Mouse (Mus musculus): ENCODE results near the gene Ccdc122.
"Not testable (repeated sequence)": the region's sequence is repeated elsewhere in the genome, so short reads cannot be mapped to it uniquely, and the experiment has no call there.

Ccdc122 gene

DNA sequence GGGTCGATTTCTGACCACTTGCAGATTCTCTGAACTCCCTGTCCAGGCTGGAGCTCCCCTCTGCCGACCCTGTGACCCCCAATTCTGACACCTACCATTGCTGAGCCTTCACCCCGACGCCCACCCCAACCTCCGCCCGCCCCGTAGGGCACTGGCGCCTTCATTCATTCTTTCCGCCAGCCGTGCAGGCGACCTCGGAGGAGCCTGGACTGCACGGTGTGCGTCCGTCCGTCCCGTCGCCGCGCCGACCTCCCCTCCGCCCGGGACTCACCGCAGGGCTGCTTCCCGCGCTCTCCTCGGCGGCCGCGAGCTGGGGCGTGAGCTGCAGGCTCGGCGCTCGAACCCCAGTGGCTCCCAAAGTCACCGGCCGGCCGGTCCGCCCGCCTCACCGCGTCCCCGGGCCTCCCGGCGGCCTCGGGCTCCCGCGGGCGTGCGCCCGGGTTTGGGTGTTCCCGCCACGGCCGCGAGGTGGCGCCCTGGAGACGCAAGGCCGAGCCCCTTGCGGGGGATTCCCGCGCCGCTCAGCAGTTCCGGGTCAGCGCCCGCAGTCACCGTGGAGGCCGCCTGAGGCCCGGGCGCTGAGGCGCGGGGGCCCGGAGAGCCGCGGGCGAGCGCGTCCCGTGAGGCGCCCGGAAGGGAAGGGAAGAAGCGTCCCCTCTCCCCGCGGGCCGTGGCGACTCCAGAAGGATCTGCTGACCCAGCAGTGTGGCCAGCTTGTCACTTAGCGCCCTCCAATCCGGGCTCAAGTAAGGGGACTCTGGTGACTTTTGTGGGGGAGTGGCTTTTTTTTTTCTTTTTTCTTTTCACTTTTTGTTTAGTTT, at the start of gene Ccdc122, which contains the start of gene Lacc1:
Gene Ccdc122 (plus strand): TSS at position 547 of the 821 bp plus-strand sequence.
Gene Lacc1 (minus strand): TSS at position 679 of the 821 bp plus-strand sequence.
- DNase-seq (ENCODE audit: extremely low spot score, low spot score) = peak; percentile 88

- not testable (repeated sequence) for DNase-seq (ENCODE audit: extremely low spot score, low spot score)
Observed at GRCm38 (mm10) chr14:76990351-76990750, 46.2 kb upstream of the Ccdc122 start.

DNA sequence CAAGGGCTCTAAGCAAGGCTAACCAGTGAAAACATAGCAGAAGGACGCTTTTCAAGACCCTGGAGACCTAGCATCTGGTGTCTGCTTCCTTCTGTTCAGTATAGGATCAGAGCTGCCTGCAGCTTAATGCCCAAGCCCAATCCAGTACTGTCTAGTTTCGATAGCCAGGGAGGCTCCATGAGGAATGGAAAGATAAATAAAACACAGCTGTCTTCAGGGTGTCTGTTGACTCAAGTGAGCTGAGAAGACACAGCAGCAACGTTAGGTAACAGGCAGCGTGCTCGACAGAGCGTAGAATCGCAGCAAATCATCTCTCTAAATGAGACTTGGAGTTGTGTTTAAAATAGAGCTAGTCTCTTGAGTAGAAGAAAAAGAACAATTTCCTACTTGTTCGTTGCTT, 31.8 kb upstream of the Ccdc122 start:
- DNase-seq (ENCODE audit: extremely low spot score, low spot score) = no peak

DNA sequence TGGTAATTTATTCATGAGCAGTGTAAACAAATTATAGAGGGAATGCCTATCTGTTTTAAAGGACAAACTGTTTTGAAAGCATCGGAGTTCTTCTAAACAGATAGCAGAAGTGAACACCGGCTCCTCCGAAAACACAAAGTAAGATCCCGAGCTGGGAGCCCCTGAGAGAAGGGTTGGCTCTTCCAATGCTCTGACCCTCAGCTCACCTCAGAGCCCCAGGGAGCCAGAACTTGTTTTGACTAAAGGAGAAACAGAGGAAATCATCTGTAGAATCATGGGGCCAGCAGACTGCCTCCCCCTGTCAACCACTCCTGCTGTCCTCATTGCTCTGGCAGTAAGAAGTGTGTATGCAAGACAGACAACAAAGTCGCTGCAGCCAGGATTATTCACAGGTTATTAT, 31.0 kb upstream of the Ccdc122 start:
- no peak for DNase-seq (ENCODE audit: extremely low spot score, low spot score)

- DNase-seq (ENCODE audit: extremely low spot score, low spot score) = peak; percentile 65
Observed at GRCm38 (mm10) chr14:77008238-77008637, 28.3 kb upstream of the Ccdc122 start.

DNA sequence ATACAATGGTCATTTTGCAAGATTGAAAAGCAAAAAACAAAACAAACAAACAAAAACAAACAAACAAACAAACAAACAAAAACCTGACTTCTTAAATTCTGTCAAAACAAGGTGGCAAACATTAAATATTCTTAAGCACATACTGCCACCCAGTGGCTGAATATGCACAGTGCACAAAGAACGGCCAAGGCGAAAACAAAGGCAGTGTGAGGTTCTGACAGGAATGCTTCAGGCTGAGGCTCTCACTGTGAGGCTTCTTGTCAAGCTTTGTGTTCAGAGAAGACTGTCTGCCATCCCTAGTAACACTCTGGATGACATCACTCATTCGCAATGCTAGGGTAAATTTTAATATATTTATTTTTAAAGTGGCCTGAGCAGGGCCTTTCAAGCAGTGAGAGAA, 24.8 kb upstream of the Ccdc122 start:
- DNase-seq (ENCODE audit: extremely low spot score, low spot score) = peak; percentile 75

DNA sequence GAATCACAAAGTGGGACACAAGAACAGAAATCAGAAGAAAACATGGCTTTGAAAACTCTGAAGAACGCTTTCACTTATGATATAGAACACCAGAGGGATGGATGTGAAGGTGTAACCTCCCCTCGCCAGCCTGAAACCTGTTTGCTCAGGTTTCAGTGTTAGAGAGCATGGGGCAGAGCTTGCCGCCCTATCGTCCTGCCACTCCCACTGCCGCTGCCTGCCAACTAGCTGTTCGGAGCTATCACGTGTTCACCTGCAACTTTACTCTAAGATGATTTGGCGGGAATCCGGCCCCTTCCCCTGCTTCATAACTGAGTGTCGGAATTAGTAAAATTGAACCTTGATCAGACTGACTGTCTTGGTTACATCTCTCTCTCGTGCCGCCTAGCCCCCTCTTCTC, 19.8 kb upstream of the Ccdc122 start:
- DNase-seq (ENCODE audit: extremely low spot score, low spot score) = not testable (repeated sequence)

- DNase-seq (ENCODE audit: extremely low spot score, low spot score) = no peak
Observed at GRCm38 (mm10) chr14:77017211-77017610, 19.4 kb upstream of the Ccdc122 start.

DNA sequence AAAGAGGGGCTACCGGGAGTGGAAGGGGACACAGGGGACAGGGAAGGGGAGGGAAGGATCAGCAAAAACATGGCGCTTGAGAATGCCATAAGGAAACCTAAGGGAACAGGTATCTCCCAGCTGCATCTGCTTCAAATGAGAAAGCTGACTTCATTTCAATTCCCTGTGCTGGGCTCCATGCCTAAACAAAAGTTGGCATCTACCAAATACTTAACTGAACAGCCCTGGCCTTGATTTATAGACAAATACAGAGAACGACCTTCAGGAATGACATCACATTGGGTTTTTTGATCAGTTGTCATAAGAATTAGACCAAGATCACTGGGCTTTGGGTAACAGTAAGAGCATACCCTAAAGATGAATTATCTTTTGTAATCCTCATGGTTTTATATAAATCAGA, 12.1 kb upstream of the Ccdc122 start:
- DNase-seq (ENCODE audit: extremely low spot score, low spot score) = no peak

DNA sequence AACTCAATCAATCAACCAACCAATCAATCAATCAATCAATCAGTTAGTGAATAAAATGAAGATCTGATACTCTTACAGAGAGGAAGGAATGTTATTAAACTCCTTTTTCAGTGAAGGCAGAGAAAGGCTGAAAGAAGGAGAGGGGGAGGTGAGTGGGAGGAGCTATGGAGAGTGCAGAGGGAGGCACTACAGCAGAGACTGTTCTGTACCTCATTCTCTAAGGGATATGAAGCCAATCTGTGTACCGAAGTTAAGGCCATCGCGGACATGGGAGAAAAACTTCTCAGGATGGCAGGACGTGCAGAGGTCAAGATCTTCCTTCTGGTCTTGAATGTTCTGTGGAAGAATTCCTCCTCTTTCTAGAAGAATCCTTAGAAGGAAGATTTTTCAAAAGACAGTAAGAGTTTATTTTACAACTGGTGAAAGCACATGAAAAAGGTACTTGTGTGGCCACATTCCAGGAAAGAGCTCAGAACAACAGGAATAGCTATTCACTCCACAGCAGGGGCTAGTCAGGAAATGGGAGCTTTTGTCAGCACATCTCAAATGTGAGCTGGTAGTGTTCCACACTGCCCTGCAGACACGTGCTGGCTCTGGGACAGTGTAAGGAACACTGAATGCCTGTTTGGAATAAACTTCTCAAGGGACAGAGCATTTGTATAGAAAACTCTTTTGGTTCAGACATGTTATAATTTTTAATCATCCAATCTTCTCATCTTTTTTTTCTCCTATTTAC, 7.1 kb upstream of the Ccdc122 start:
- no peak for DNase-seq (ENCODE audit: extremely low spot score, low spot score)

DNA sequence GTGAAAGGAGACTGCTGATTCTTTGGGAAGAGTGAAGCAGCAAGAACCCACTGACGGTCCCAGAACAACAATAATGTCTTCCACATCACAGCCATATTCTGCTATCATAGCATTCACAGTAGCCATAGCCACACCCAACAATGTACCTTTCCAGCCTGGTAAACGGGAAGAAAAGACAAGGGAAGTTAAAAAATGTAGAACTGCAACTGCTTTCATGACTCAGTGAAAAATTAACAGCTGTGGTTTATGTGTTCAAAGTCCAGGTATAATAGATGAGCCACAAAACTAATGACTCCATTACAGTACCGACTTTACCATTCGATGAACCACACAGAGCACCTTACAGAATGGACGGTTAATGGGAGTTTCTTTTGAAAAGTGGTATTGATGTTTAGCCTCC, 5.8 kb upstream of the Ccdc122 start:
- DNase-seq (ENCODE audit: extremely low spot score, low spot score) = no peak

DNA sequence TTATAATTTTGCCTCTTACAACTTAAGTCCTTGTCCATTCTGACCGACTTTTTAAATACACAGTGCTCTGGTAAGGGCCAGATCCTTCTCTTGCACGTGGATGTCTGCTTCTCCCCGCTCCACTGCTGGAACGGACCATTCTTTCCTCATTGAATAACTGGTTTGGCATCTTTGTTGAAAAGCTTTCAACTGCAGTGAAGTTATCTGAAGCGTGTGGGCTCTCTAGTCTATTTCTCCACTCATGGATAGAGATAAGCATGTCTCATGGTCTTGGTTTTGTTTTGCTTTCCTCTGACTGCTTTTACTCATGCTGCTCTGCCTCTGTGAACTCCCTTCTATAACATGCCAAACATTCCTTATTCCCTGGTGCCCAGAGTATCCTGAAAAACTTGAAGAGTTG, 4.1 kb upstream of the Ccdc122 start:
- DNase-seq (ENCODE audit: extremely low spot score, low spot score) = no peak

GRCm38 (mm10) chr14:77033391-77033790, 3.2 kb upstream of the Ccdc122 start:
- no peak for DNase-seq (ENCODE audit: extremely low spot score, low spot score)

GRCm38 (mm10) chr14:77034175-77034915, 2.2 kb upstream of the Ccdc122 start:
- no peak for DNase-seq (ENCODE audit: extremely low spot score, low spot score)

- no peak for DNase-seq (ENCODE audit: extremely low spot score, low spot score)
Observed at GRCm38 (mm10) chr14:77034970-77035369, 1.6 kb upstream of the Ccdc122 start.

DNA sequence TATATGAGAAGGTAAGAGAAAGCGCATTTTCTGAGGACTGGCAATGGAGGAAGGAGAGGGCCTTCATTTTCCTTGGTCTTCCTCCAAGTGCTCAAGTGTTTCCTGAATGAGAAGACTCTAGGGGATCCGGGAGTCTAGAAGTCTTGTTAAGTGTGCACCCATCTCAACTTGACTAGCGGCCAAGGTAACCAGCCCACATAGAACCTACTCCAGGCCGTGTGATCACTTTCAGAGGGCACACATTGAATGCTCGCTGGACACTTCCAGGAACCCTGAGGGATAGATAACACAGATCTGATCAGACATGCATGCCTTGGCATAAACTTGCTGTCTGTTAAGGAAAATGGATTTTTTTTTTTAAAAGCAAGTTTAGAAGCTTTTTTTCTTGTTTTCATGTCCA, 758 bp downstream of the Ccdc122 start:
- DNase-seq (ENCODE audit: extremely low spot score, low spot score) = no peak

DNA sequence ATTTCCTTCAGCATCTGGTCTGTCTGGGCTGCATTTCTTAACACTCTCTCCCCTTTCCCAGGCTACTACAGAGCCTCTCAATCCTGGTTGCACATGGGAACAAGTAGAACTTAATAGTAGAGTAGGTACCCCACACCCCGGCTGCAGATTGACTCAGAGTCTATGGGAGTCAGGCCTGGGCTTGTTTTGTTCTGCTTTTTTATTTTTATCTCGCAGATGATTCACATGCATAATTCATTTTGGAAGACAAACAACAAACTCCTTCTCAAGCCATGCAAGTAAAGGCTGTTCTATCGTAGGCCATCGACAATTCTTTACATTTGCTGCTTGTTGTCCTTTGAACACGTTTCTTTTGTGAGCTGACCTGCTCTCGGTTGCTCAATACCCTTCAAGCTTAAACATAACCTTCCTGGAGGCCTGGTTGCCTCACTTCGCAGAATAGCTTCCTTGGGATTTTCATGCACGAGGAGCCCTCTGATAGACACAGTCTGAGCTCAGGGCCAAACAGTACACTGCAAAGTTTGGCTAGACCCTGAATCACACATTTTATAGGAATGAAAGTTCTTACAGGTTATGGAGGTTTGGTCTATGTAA, 1.4 kb downstream of the Ccdc122 start:
- no peak for DNase-seq (ENCODE audit: extremely low spot score, low spot score)

DNA sequence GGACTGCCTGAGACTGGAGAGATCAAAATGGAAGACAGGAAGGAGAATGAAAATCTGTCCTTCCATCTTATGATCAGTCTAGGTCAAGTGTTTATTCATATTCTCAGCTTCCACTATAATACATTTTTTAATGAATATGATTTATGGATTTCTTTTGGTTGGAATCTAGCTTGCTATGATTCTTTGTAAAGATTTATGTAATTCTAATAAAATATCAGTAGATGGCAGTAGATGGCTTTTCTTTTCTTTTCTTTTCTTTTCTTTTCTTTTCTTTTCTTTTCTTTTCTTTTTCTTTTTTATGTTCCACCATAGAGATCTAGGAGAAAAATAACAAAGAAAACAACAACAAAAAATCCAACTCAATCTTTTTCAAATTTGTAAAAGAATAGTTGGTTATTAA, 16.7 kb downstream of the Ccdc122 start:
- DNase-seq (ENCODE audit: extremely low spot score, low spot score) = no peak

DNA sequence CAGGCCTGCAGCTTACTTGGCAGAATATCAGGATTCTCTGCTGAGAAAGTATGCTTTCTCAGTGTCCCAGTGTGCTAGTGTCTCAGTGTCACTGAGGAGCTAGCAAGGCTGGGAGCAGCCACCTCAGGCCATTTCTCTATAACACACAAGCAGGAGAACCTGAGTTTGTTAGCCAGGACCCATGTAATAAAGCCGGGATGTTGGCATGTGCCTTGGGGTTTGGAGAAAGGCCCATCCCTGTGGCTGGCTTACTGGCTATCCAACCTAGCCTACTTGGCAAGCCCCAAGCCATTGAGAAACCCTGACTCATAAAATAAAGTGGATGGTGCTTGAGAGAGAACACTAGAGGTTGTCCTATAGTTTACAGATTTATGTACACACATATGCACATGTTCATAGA, 32.8 kb downstream of the Ccdc122 start:
- no peak for DNase-seq (ENCODE audit: extremely low spot score, low spot score)

DNA sequence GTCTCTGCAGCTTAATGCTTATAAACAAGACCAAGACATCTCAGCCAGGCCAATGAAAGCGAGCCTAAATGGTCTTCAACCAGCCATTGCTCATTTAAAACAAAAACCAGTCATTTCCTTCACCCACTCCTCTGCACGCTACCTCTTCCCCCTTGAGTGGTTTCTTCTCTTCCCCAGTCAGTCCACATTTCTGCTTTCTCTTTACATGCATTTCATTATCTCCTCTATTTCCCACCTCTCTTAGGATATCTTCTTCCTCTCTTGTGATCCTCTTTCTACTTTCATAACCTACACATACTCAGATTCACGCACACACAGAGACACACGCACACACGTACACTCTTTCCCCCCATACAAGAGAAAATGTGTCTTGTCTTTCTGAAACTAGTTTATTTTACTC, 44.7 kb downstream of the Ccdc122 start:
- no peak for DNase-seq (ENCODE audit: extremely low spot score, low spot score)

GRCm38 (mm10) chr14:77100285-77100684, 63.7 kb downstream of the Ccdc122 start:
- DNase-seq (ENCODE audit: extremely low spot score, low spot score) = no peak

DNA sequence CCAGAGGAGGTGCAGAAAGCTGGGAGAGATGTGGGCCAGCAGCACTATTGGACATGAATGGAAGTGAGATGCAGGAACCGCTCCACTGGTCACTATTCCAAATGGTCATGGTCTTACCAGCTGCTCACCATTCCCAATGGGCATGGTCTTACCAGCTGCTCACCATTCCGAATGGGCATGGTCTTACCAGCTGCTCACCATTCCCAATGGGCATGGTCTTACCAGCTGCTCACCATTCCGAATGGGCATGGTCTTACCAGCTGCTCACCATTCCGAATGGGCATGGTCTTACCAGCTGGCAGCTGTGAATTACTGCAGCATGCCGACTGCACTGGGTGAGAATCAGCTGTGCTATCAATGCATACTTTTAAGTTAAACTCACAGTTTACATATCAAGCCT, 74.0 kb downstream of the Ccdc122 start:
- DNase-seq (ENCODE audit: extremely low spot score, low spot score) = not testable (repeated sequence)

Measured in neural tube, embryonic 10.5 days (tissue).